Mouse (Mus musculus): ENCODE data around the gene Aqp9. TPM values are rescaled to one million over a fixed set of nuclear protein-coding genes. Genes with fewer than 3 reads are reported as not detected.

The Aqp9 gene
- total RNA-seq, 2 experiments from 2014 or later = 0.73 to 0.84 TPM

- no peak for DNase-seq
- intact Hi-C loops (cut with DNase I) = loop anchor here (5.0 kb wide), 2 partner anchors 95 to 395 kb away; partner anchors contain the start of gene Adam10
These were observed 96.0 kb downstream of the Aqp9 start for GRCm38 (mm10) chr9:71072502-71072901.

GRCm38 (mm10) chr9:71071581-71072330 is 96.7 kb downstream of the Aqp9 start:
- intact Hi-C loops (cut with DNase I) = loop anchor here (5.0 kb wide), 2 partner anchors 94 to 394 kb away; partner anchors contain the start of gene Adam10
- DNase-seq = no peak

- no peak for DNase-seq
- intact Hi-C loops (cut with DNase I) = loop anchor here (5.0 kb wide), 2 partner anchors 93 to 393 kb away; partner anchors contain the start of gene Adam10
These were observed 97.9 kb downstream of the Aqp9 start for GRCm38 (mm10) chr9:71070628-71071027.

- no peak for DNase-seq
- intact Hi-C loops (cut with DNase I) = no loop called here
These were observed 99.6 kb downstream of the Aqp9 start for GRCm38 (mm10) chr9:71068866-71069390.

- intact Hi-C loops (cut with DNase I) = no loop called here
- DNase-seq = no peak
These were observed 101.3 kb downstream of the Aqp9 start for GRCm38 (mm10) chr9:71067156-71067555.

- intact Hi-C loops (cut with DNase I) = no loop called here
- DNase-seq = peak in 1 of 2 experiments; percentile 42
These were observed 102.0 kb downstream of the Aqp9 start for GRCm38 (mm10) chr9:71066491-71066890.

GRCm38 (mm10) chr9:71065343-71065875 is 103.1 kb downstream of the Aqp9 start:
- no peak for DNase-seq
- intact Hi-C loops (cut with DNase I) = no loop called here

- DNase-seq = no peak
- intact Hi-C loops (cut with DNase I) = no loop called here
These were observed 104.1 kb downstream of the Aqp9 start for GRCm38 (mm10) chr9:71064291-71064840.

- intact Hi-C loops (cut with DNase I) = no loop called here
- DNase-seq = no peak
These were observed 104.9 kb downstream of the Aqp9 start for GRCm38 (mm10) chr9:71063551-71063950.

GRCm38 (mm10) chr9:71062976-71063375 is 105.5 kb downstream of the Aqp9 start:
- intact Hi-C loops (cut with DNase I) = no loop called here
- no peak for DNase-seq

- intact Hi-C loops (cut with DNase I) = no loop called here
- DNase-seq = peak in 1 of 2 experiments; percentile 44
These were observed 106.2 kb downstream of the Aqp9 start for GRCm38 (mm10) chr9:71062301-71062700.

Other genes starting within 250 kb of the Aqp9 start
- gene Lipc, start 216.5 kb downstream of the Aqp9 start, total RNA-seq (2021) = under 1 TPM in 1 of 2 experiments, not detected in 1; 0.36 TPM
- gene Aldh1a2, start 47.1 kb upstream of the Aqp9 start, total RNA-seq (2021) = 10 to 100 TPM; 13.3 to 19.9 TPM

Measured in heart, postnatal 14 days (tissue).